Mouse (Mus musculus) embryonic facial prominence, embryonic 13.5 days (tissue): Measurements from ENCODE around the gene Shisa6. TPM values are rescaled to one million over a fixed set of nuclear protein-coding genes. Genes with fewer than 3 reads are reported as not detected.

Experiments
- ATAC-seq: fragments of 200-750 bp; cut with Nextera tagmentation; 2 replicates; pipeline ENCODE4 v1.8.0; 2017; ENCODE audit warnings: low read depth; ENCODE audit not compliant: insufficient number of reproducible peaks, insufficient read depth, low FRiP score, low TSS enrichment
- H3K27ac ChIP-seq: fragments of 300-500 bp; sonication (generic); 2 replicates; pipeline ENCODE4 v1.5.1; 2015; ENCODE audit warnings: moderate library complexity, mild to moderate bottlenecking, inconsistent platforms
- H3K27me3 ChIP-seq: fragments of 300-500 bp; sonication (generic); 2 replicates; pipeline ENCODE4 v1.6.1; 2015; ENCODE audit warnings: mild to moderate bottlenecking, inconsistent platforms
- H3K36me3 ChIP-seq: fragments of 300-500 bp; sonication (generic); 2 replicates; pipeline ENCODE4 v1.6.1; 2015; ENCODE audit warnings: mild to moderate bottlenecking, inconsistent platforms
- H3K4me1 ChIP-seq: fragments of 300-500 bp; sonication (generic); 2 replicates; pipeline ENCODE4 v1.6.1; 2015; ENCODE audit warnings: inconsistent platforms
- H3K4me2 ChIP-seq: fragments of 300-500 bp; sonication (generic); 2 replicates; pipeline ENCODE4 v1.6.1; 2015; ENCODE audit warnings: moderate library complexity, mild to moderate bottlenecking, inconsistent platforms
- H3K4me3 ChIP-seq: fragments of 300-500 bp; sonication (generic); 2 replicates; pipeline ENCODE4 v1.5.1; 2015; ENCODE audit warnings: mild to moderate bottlenecking, inconsistent platforms
- H3K9ac ChIP-seq: fragments of 300-500 bp; sonication (generic); 2 replicates; pipeline ENCODE4 v1.6.1; 2015; ENCODE audit warnings: mild to moderate bottlenecking, inconsistent platforms
- H3K9me3 ChIP-seq: fragments of 300-500 bp; sonication (generic); 2 replicates; pipeline ENCODE4 v1.6.1; 2016; ENCODE audit warnings: inconsistent platforms
- WGBS: fragments of 180-500 bp; shearing (Covaris S2); methylation state at CpG from one replicate; pipeline ENCODE4 v1.1.7; 2015; ENCODE audit warnings: mixed read lengths; 5-methylcytosine and 5-hydroxymethylcytosine counted together
- polyA plus RNA-seq: library from polyadenylated mRNA; unstranded; fragments of >200 nt; fragmentation: Nextera tagmentation; extraction: Ambion mirVana; gene quantifications from 2 replicates; pipeline ENCODE4 v1.2.1, GENCODE M21; 2015

The Shisa6 gene
- polyA plus RNA-seq: 0.03 and 0.06 TPM in 2 replicates

DNA sequence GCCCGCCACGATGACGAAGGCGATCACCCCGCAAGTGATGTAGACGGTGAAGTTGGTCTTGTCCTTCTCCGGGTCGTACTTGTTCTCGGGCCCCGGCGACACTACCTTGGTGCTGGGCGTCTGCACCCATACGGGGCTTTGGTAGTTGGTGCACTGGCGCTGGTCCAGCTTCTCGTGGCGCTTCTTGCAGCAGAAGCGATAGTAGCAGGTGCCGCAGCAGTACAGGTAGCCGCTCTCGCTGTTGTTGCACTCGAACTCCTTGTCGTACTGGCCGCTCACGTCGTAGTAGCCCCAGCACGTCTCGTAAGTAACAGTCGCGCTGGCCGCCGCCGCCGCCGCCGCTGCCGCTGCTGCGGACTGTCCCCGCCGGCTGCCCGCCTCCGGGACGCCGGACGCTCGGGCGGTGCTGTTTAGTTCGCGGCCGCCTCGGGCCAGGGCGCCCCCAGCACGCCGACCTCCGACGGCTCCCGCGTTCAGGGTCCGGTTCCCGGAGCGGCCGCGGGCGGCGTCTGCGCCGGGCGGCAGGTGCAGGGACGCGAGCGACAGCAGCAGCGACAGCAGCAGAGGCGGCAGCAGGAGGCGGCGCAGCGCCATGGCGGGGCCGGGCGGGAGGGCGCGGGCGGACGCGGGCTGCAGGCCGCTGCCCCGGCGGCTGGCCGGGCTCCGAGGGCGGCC, at the start of gene Shisa6:
Gene Shisa6 (minus strand): TSS at position 594 of the 675 bp plus-strand sequence.
- no peak for ATAC-seq
- peak within 1 kb of the TSS; percentile 98 for H3K4me2 ChIP-seq
- no peaks in the 10 kb centered on the region for H3K9me3 ChIP-seq
- H3K4me1 ChIP-seq: peaks cover 16% of the 10 kb centered on the region
- H3K4me3 ChIP-seq: peak within 1 kb of the TSS; percentile 55
- peaks cover 91% of the 10 kb centered on the region for H3K27me3 ChIP-seq
- H3K36me3 ChIP-seq: no peaks in the 10 kb centered on the region
- H3K9ac ChIP-seq: peak within 1 kb of the TSS; percentile 61
- WGBS: under 1% methylated on average over 85 of the region's 89 CpGs
- H3K27ac ChIP-seq: no peak within 1 kb of the TSS

DNA sequence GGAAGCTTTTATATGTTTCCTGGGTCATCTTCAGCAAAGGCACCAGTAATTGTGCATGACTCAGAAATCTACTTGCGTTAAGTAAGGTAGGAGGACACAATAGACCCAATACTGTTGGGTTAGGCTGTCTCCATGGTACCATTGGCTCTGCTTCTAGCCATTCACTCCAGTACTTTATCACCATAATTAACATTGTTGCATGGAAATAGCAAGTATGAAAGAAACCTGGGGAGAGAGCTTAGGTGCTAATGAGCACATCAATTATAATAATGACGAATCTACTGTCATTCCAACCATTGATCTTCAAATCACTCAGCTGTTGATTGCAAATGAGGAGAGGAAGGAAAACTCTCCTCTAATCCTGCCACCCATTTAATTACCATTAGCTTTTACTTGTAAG, 48.1 kb upstream of the Shisa6 start:
- no peak overlapping the region for H3K4me3 ChIP-seq
- H3K9me3 ChIP-seq: no peaks in the 10 kb centered on the region
- no peaks in the 10 kb centered on the region for H3K4me1 ChIP-seq
- no peak overlapping the region for H3K27ac ChIP-seq
- peaks cover 7% of the 10 kb centered on the region; the same call in 1 of the 2 replicates for H3K27me3 ChIP-seq
- ATAC-seq: no peak
- WGBS: 37% methylated on average over 2 of the region's 2 CpGs
- no peaks in the 10 kb centered on the region for H3K36me3 ChIP-seq
- no peak overlapping the region for H3K4me2 ChIP-seq
- no peak overlapping the region for H3K9ac ChIP-seq

DNA sequence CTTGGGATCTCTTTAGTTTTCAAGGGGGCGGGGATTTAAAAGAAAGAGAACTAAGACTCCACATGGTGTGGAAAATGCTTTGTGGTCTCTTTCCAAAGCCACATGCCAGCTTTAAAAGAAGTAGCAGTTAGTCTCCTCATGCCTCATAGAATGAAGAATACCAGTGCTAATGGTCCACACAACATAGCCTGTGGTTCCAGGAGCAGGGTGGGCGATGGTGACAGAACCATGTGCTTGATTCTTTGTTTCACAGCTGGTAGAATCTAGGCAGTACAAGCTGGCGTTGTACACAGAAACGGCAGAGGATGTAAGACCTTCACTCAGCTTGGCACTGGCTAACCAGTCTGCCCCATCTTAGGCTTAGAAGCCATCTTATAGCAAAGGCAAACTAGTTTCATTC, 43.3 kb upstream of the Shisa6 start:
- Histone ChIP-seq H3K4me1 (peaks cover 3% of the 10 kb centered on the region; the same call in 1 of the 2 replicates), H3K4me3 (no peak overlapping the region), H3K36me3 (no peaks in the 10 kb centered on the region), H3K27ac (no peak overlapping the region), H3K27me3 (peaks cover 41% of the 10 kb centered on the region), H3K9me3 (no peaks in the 10 kb centered on the region), H3K9ac (no peak overlapping the region), H3K4me2 (no peak overlapping the region)
- no peak for ATAC-seq
- WGBS: 77% methylated on average over 4 of the region's 4 CpGs

DNA sequence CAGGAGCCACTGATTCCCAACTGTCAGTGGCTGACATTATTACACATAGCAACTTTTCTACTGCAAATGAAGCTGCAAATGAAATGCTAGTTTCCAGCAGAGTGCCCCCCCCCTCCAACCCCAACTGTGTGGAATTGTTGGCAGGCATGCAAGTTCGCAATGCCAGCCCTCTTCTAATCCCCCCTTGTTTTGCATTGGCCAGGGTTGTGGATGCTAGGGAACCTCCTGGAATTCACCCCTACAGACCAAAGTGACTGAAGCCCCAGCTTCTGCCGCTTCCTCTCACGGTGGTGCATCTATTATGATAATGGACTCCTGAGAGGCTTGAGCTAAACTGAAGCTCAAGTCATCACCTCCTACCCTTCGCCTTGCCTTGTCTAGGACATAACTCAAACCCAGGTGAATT, 42.6 kb upstream of the Shisa6 start:
- Histone ChIP-seq H3K4me3 (no peak overlapping the region), H3K9ac (no peak overlapping the region), H3K4me1 (peaks cover 3% of the 10 kb centered on the region; the same call in 1 of the 2 replicates), H3K27me3 (peaks cover 41% of the 10 kb centered on the region), H3K27ac (no peak overlapping the region), H3K4me2 (no peak overlapping the region), H3K36me3 (no peaks in the 10 kb centered on the region), H3K9me3 (no peaks in the 10 kb centered on the region)
- no peak for ATAC-seq
- 24% methylated on average over 4 of the region's 4 CpGs for WGBS

- Histone ChIP-seq H3K36me3 (no peaks in the 10 kb centered on the region), H3K4me3 (no peak overlapping the region), H3K4me1 (peaks cover 3% of the 10 kb centered on the region; the same call in 1 of the 2 replicates), H3K27ac (no peak overlapping the region), H3K9ac (no peak overlapping the region), H3K9me3 (no peaks in the 10 kb centered on the region), H3K4me2 (peak overlapping the region; percentile 29; the same call in 1 of the 2 replicates), H3K27me3 (peaks cover 41% of the 10 kb centered on the region)
- ATAC-seq: no peak
- WGBS: 6% methylated on average over 10 of the region's 10 CpGs
These were observed 41.6 kb upstream of the Shisa6 start for GRCm38 (mm10) chr11:66567382-66567781.

GRCm38 (mm10) chr11:66562274-66562673, 36.5 kb upstream of the Shisa6 start:
- Histone ChIP-seq H3K27me3 (peaks cover 19% of the 10 kb centered on the region), H3K36me3 (no peaks in the 10 kb centered on the region), H3K4me2 (no peak overlapping the region), H3K9ac (no peak overlapping the region), H3K4me1 (peaks cover 3% of the 10 kb centered on the region; the same call in 1 of the 2 replicates), H3K4me3 (no peak overlapping the region), H3K27ac (no peak overlapping the region), H3K9me3 (no peaks in the 10 kb centered on the region)
- 75% methylated on average over 7 of the region's 7 CpGs for WGBS
- no peak for ATAC-seq

GRCm38 (mm10) chr11:66537820-66538219, 12.1 kb upstream of the Shisa6 start:
- H3K4me3 ChIP-seq: no peak overlapping the region
- H3K4me1 ChIP-seq: no peaks in the 10 kb centered on the region
- H3K27ac ChIP-seq: no peak overlapping the region
- H3K4me2 ChIP-seq: no peak overlapping the region
- H3K27me3 ChIP-seq: no peaks in the 10 kb centered on the region
- H3K36me3 ChIP-seq: no peaks in the 10 kb centered on the region
- H3K9ac ChIP-seq: no peak overlapping the region
- ATAC-seq: no peak
- no peaks in the 10 kb centered on the region for H3K9me3 ChIP-seq
- WGBS: 47% methylated on average over 1 of the region's 1 CpGs

GRCm38 (mm10) chr11:66535866-66536265, 10.1 kb upstream of the Shisa6 start:
- H3K36me3 ChIP-seq: no peaks in the 10 kb centered on the region
- no peak overlapping the region for H3K4me3 ChIP-seq
- no peak for ATAC-seq
- 0 out of 2 replicates have a peak, but pooled peaks cover 6% of the 10 kb centered on the region for H3K27me3 ChIP-seq
- no peaks in the 10 kb centered on the region for H3K4me1 ChIP-seq
- no peak overlapping the region for H3K9ac ChIP-seq
- no peaks in the 10 kb centered on the region for H3K9me3 ChIP-seq
- WGBS: 58% methylated on average over 9 of the region's 9 CpGs
- H3K4me2 ChIP-seq: no peak overlapping the region
- H3K27ac ChIP-seq: no peak overlapping the region

- 53% methylated on average over 4 of the region's 4 CpGs for WGBS
- Histone ChIP-seq H3K4me1 (no peaks in the 10 kb centered on the region), H3K9ac (no peak overlapping the region), H3K9me3 (no peaks in the 10 kb centered on the region), H3K27ac (no peak overlapping the region), H3K4me2 (no peak overlapping the region), H3K27me3 (peaks cover 10% of the 10 kb centered on the region), H3K4me3 (no peak overlapping the region), H3K36me3 (no peaks in the 10 kb centered on the region)
- ATAC-seq: no peak
These were observed 9.4 kb upstream of the Shisa6 start for GRCm38 (mm10) chr11:66535156-66535555.

- H3K9me3 ChIP-seq: no peaks in the 10 kb centered on the region
- no peak overlapping the region for H3K4me2 ChIP-seq
- no peak overlapping the region for H3K27ac ChIP-seq
- H3K4me3 ChIP-seq: no peak overlapping the region
- no peaks in the 10 kb centered on the region for H3K36me3 ChIP-seq
- 60% methylated on average over 4 of the region's 4 CpGs for WGBS
- no peak overlapping the region for H3K9ac ChIP-seq
- ATAC-seq: no peak
- no peaks in the 10 kb centered on the region for H3K4me1 ChIP-seq
- H3K27me3 ChIP-seq: peaks cover 18% of the 10 kb centered on the region
These were observed 8.5 kb upstream of the Shisa6 start for GRCm38 (mm10) chr11:66534291-66534690.

- H3K4me2 ChIP-seq: no peak overlapping the region
- H3K36me3 ChIP-seq: no peaks in the 10 kb centered on the region
- no peak overlapping the region for H3K27ac ChIP-seq
- ATAC-seq: no peak
- no peak overlapping the region for H3K9ac ChIP-seq
- no peaks in the 10 kb centered on the region for H3K9me3 ChIP-seq
- peaks cover 79% of the 10 kb centered on the region for H3K27me3 ChIP-seq
- no peak overlapping the region for H3K4me3 ChIP-seq
- H3K4me1 ChIP-seq: peaks cover 16% of the 10 kb centered on the region
These were observed 2.4 kb upstream of the Shisa6 start for GRCm38 (mm10) chr11:66528146-66528545.

DNA sequence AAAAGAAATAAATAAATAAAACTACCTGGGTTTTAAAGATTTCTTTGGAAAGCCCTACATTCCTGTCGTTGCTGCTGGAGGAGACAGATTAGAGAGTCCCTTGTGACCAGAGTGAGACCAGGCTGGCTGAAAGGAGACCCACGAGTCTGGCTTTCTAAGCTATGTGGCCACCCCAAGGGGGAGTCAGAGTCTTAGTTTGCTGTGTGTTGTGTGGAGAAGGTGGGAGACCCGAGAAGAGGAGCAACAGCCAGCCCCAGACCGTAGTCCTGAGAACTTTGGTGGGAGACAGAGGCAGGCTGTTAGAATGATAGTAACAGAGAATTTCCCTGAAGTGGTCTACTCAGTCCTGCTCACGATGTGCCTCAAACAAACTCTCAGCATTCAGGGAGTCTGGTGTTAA, 1.6 kb upstream of the Shisa6 start:
- H3K27me3 ChIP-seq: peaks cover 87% of the 10 kb centered on the region
- WGBS: 2% methylated on average over 5 of the region's 5 CpGs
- no peak for ATAC-seq

More for the DNA sequence above, 1.6 kb upstream of the Shisa6 start:
- Histone ChIP-seq H3K4me1 (peaks cover 16% of the 10 kb centered on the region), H3K9me3 (no peaks in the 10 kb centered on the region), H3K9ac (no peak overlapping the region), H3K27ac (no peak overlapping the region), H3K36me3 (no peaks in the 10 kb centered on the region), H3K4me2 (no peak overlapping the region), H3K4me3 (no peak overlapping the region)
